Mouse (Mus musculus): ENCODE measurements around the gene Tm9sf3. TPM values are rescaled to one million over a fixed set of nuclear protein-coding genes. Genes with fewer than 3 reads are reported as not detected.

The Tm9sf3 gene
- polyA plus RNA-seq, 1 experiment = 269 TPM

DNA sequence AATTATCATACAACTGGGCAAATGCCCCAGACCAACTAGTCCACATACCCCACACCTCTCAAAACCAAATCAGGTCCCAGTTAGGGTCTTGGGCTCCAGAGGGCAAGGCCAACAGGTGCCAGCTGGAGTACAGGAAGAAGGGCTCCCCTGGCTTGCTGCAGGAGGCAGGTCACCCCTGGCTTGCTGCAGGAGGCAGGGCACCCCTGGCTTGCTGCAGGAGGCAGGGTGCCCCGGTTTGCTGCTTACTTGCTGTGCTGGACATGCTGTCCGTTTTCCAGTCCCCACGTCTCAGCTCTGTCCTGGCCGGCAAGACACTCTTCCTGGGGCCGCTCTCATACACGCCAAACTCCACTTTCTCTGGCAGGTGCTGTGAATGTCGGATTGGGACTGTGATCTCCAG is 23.4 kb upstream of the Tm9sf3 start:
- TF ChIP-seq POLR2A (IDR thresholded peaks at IDR 0.05; ENCODE audit: low read depth, low read length) (no peak), CTCF (IDR thresholded peaks at IDR 0.05; ENCODE audit: borderline replicate concordance, insufficient read depth, low read length) (no peak)

DNA sequence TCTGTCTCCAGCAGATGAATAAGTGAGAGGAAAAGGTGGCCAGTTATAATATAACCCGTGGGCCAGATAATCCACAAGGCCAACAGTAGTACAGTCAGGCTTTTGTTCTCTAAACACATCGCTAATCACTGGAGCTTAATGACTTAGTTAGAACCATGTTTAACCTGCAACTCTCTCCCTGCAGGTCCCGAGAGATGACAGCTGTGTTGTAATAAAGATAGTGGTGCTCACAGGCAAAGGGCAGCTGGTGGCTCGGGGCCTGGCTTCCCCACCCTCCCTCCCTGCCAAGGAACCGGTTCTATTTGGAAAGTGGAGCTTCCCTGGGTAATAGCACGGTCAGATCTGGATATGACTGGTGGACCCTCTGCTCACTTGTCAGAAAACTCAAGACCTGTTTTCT is 20.7 kb upstream of the Tm9sf3 start:
- Histone ChIP-seq H3K4me1 (ENCODE audit: control insufficient read depth, insufficient read depth, low read length) (no peaks in the 10 kb centered on the region), H3K27ac (ENCODE audit: insufficient read depth, low read length) (no peak overlapping the region), H3K4me3 (ENCODE audit: insufficient read depth, low read length) (no peak overlapping the region)
- no peak for TF ChIP-seq POLR2A (IDR thresholded peaks at IDR 0.05; ENCODE audit: low read depth, low read length)
- TF ChIP-seq CTCF (IDR thresholded peaks at IDR 0.05; ENCODE audit: borderline replicate concordance, insufficient read depth, low read length) = no peak

More for the DNA sequence above, 23.4 kb upstream of the Tm9sf3 start:
- Histone ChIP-seq H3K4me1 (ENCODE audit: control insufficient read depth, insufficient read depth, low read length) (no peaks in the 10 kb centered on the region), H3K4me3 (ENCODE audit: insufficient read depth, low read length) (no peak overlapping the region), H3K27ac (ENCODE audit: insufficient read depth, low read length) (no peak overlapping the region)

- no peak overlapping the region for H3K4me3 ChIP-seq (ENCODE audit: insufficient read depth, low read length)
- no peaks in the 10 kb centered on the region for H3K4me1 ChIP-seq (ENCODE audit: control insufficient read depth, insufficient read depth, low read length)
- TF ChIP-seq CTCF (IDR thresholded peaks at IDR 0.05; ENCODE audit: borderline replicate concordance, insufficient read depth, low read length) (no peak), POLR2A (IDR thresholded peaks at IDR 0.05; ENCODE audit: low read depth, low read length) (no peak)
- no peak overlapping the region for H3K27ac ChIP-seq (ENCODE audit: insufficient read depth, low read length)
Measured at GRCm38 (mm10) chr19:41282718-41283117, 18.9 kb upstream of the Tm9sf3 start.

DNA sequence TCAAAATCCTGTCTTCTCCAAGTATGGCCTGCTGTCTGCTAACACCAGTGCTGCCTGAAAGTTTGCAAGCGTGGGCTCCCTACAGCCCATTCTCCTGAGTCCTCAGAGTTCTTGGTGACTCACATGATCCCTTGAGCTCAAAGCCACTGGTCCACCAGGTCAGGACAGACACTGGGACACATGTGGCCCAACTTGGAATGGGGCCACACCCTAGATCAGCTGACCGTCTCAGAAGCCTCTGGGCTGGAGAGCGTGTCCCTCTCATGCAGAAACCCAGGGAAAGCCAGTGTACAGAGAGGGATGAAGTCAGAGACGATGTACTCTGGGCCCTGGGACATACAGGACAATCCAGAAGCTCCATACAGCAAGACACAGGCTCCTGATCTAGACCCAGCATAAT is 18.4 kb upstream of the Tm9sf3 start:
- H3K4me1 ChIP-seq (ENCODE audit: control insufficient read depth, insufficient read depth, low read length) = no peaks in the 10 kb centered on the region
- H3K4me3 ChIP-seq (ENCODE audit: insufficient read depth, low read length) = no peak overlapping the region
- TF ChIP-seq CTCF (IDR thresholded peaks at IDR 0.05; ENCODE audit: borderline replicate concordance, insufficient read depth, low read length) (no peak), POLR2A (IDR thresholded peaks at IDR 0.05; ENCODE audit: low read depth, low read length) (no peak)
- no peak overlapping the region for H3K27ac ChIP-seq (ENCODE audit: insufficient read depth, low read length)

- no peak overlapping the region for H3K27ac ChIP-seq (ENCODE audit: insufficient read depth, low read length)
- H3K4me1 ChIP-seq (ENCODE audit: control insufficient read depth, insufficient read depth, low read length) = no peaks in the 10 kb centered on the region
- no peak overlapping the region for H3K4me3 ChIP-seq (ENCODE audit: insufficient read depth, low read length)
- no peak for TF ChIP-seq POLR2A (IDR thresholded peaks at IDR 0.05; ENCODE audit: low read depth, low read length)
- no peak for TF ChIP-seq CTCF (IDR thresholded peaks at IDR 0.05; ENCODE audit: borderline replicate concordance, insufficient read depth, low read length)
Measured at GRCm38 (mm10) chr19:41279724-41280244, 16.0 kb upstream of the Tm9sf3 start.

DNA sequence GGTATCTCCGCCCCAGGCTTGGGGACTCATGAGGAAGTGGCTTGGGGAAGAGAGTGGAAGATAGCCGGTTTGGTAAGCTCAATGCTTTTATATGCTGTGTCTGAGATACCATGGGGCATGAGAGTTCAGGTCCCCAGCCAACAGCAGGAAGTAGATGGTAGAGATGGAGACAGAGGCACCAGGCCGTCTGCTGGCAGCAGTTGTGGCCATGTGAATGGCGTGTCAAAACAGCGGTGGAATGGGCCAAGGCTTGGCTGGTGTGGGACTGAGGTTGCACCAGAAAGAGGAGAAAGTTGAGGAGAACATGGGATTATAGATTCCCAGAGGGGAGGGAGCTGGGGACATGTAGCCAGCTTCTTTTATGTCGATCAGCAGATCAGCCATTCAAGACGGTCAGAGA is 14.8 kb upstream of the Tm9sf3 start:
- Histone ChIP-seq H3K4me1 (ENCODE audit: control insufficient read depth, insufficient read depth, low read length) (no peaks in the 10 kb centered on the region), H3K27ac (ENCODE audit: insufficient read depth, low read length) (no peak overlapping the region), H3K4me3 (ENCODE audit: insufficient read depth, low read length) (no peak overlapping the region)
- no peak for TF ChIP-seq POLR2A (IDR thresholded peaks at IDR 0.05; ENCODE audit: low read depth, low read length)
- no peak for TF ChIP-seq CTCF (IDR thresholded peaks at IDR 0.05; ENCODE audit: borderline replicate concordance, insufficient read depth, low read length)

GRCm38 (mm10) chr19:41275588-41275987 is 11.8 kb upstream of the Tm9sf3 start:
- TF ChIP-seq CTCF (IDR thresholded peaks at IDR 0.05; ENCODE audit: borderline replicate concordance, insufficient read depth, low read length) = no peak
- no peak for TF ChIP-seq POLR2A (IDR thresholded peaks at IDR 0.05; ENCODE audit: low read depth, low read length)
- H3K4me1 ChIP-seq (ENCODE audit: control insufficient read depth, insufficient read depth, low read length) = peaks cover 4% of the 10 kb centered on the region; the same call in 1 of the 2 replicates
- no peak overlapping the region for H3K4me3 ChIP-seq (ENCODE audit: insufficient read depth, low read length)
- H3K27ac ChIP-seq (ENCODE audit: insufficient read depth, low read length) = no peak overlapping the region

DNA sequence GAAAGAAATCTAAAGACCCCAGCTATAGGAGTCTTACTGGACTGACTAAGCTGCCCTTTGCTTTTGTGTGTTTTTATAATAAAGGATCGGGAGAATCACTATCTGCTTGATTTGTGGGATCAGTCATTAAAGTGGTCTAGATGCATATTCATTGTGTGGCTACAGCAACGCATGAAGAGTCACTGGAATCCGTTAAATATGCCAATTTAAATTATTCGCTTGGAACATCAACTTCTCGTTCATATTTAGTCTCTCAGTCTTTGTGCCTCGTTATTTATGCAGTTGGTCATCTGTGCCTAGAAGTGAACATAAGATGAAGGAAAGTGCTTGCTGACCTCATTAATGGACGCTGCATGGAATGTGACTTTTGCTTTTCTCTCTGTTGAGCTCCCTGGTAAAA is 7.1 kb upstream of the Tm9sf3 start:
- TF ChIP-seq POLR2A (IDR thresholded peaks at IDR 0.05; ENCODE audit: low read depth, low read length) = no peak
- TF ChIP-seq CTCF (IDR thresholded peaks at IDR 0.05; ENCODE audit: borderline replicate concordance, insufficient read depth, low read length) = no peak
- peaks cover 4% of the 10 kb centered on the region; the same call in 1 of the 2 replicates for H3K4me1 ChIP-seq (ENCODE audit: control insufficient read depth, insufficient read depth, low read length)
- peak overlapping the region; percentile 54; the same call in 1 of the 2 replicates for H3K27ac ChIP-seq (ENCODE audit: insufficient read depth, low read length)
- no peak overlapping the region for H3K4me3 ChIP-seq (ENCODE audit: insufficient read depth, low read length)

DNA sequence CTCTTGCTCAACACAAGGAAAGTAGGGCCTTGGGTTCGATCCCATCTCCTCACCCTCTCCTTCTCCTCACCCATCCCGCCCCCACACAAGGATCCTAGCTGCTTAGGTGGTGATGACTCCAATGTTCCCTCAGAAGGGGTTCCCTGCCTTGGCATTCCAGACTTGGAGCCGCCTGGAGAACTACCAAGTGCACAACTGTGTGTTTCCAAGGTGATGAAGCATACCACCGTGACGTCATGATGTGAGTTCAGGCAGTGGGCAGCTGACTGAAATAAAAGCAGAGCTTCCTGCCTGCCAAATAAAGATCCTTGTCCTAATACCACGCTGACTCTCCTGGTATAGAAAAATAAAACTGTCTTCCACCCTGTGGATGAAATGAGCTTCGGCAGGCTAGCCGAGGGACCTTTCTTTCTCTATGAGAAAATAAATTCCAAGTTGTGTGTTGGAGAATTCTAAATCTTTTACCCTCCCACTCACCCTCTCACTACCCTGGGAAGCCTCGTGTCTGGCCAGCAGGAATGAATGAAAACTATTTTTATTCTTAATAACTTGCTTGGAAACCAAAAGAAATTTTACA is 6.4 kb upstream of the Tm9sf3 start:
- TF ChIP-seq POLR2A (IDR thresholded peaks at IDR 0.05; ENCODE audit: low read depth, low read length) (no peak), CTCF (IDR thresholded peaks at IDR 0.05; ENCODE audit: borderline replicate concordance, insufficient read depth, low read length) (no peak)
- Histone ChIP-seq H3K27ac (ENCODE audit: insufficient read depth, low read length) (peak overlapping the region; percentile 43), H3K4me3 (ENCODE audit: insufficient read depth, low read length) (no peak overlapping the region), H3K4me1 (ENCODE audit: control insufficient read depth, insufficient read depth, low read length) (peaks cover 8% of the 10 kb centered on the region; the same call in 1 of the 2 replicates)

- no peak overlapping the region for H3K27ac ChIP-seq (ENCODE audit: insufficient read depth, low read length)
- H3K4me1 ChIP-seq (ENCODE audit: control insufficient read depth, insufficient read depth, low read length) = peaks cover 12% of the 10 kb centered on the region
- no peak for TF ChIP-seq POLR2A (IDR thresholded peaks at IDR 0.05; ENCODE audit: low read depth, low read length)
- TF ChIP-seq CTCF (IDR thresholded peaks at IDR 0.05; ENCODE audit: borderline replicate concordance, insufficient read depth, low read length) = no peak
- no peak overlapping the region for H3K4me3 ChIP-seq (ENCODE audit: insufficient read depth, low read length)
Measured at GRCm38 (mm10) chr19:41266251-41266901, 2.6 kb upstream of the Tm9sf3 start.
